Mouse (Mus musculus): ENCODE measurements around the gene Gtf2i. TPM values are rescaled to one million over a fixed set of nuclear protein-coding genes. Genes with fewer than 3 reads are reported as not detected.

The Gtf2i gene
- total RNA-seq, 1 experiment = 64.3 TPM

GRCm38 (mm10) chr5:134271421-134271820, 43.1 kb downstream of the Gtf2i start:
- TF ChIP-seq ZNF384 (IDR thresholded peaks at IDR 0.05; ENCODE audit: low read depth, low read length) (no peak), ZC3H11A (IDR thresholded peaks at IDR 0.05; ENCODE audit: borderline replicate concordance, low read depth, low read length) (no peak), MAFK (IDR thresholded peaks at IDR 0.05; ENCODE audit: insufficient read depth, low read depth, low read length) (no peak), HCFC1 (IDR thresholded peaks at IDR 0.05; ENCODE audit: borderline replicate concordance, insufficient read depth, low read length) (no peak), CHD2 (IDR thresholded peaks at IDR 0.05; ENCODE audit: low read depth, low read length) (no peak)
- Histone ChIP-seq H3K9ac (ENCODE audit: insufficient read depth, low read depth, low read length, poor library complexity, severe bottlenecking) (no peak overlapping the region), H3K4me1 (ENCODE audit: control insufficient read depth in 2 of 2, insufficient read depth in 2 of 2, low read length in 2 of 2, poor library complexity in 1 of 2) (peaks cover 4 to 11% of the 10 kb centered on the region in 2 experiments), H3K36me3 (ENCODE audit: control insufficient read depth, insufficient read depth, low read length, poor library complexity, severe bottlenecking) (peaks cover 47% of the 10 kb centered on the region), H3K9me3 (ENCODE audit: control insufficient read depth, insufficient read depth, low read depth, low read length) (no peaks in the 10 kb centered on the region), H3K4me3 (ENCODE audit: insufficient read depth in 1 of 2, low read depth in 1 of 2, low read length in 2 of 2, poor library complexity in 1 of 2, severe bottlenecking in 1 of 2) (no peak overlapping the region), H3K27ac (ENCODE audit: insufficient read depth, low read depth, low read length, poor library complexity, severe bottlenecking) (no peak overlapping the region)
- in situ Hi-C loops (cut with MboI; ENCODE audit: low sequenced_read_pairs in 2 of 2, unreplicated experiment in 2 of 2) = no loop called here
- no peak for DNase-seq (ENCODE audit: low read depth, low spot score)

- no peak for DNase-seq (ENCODE audit: low read depth, low spot score)
- Histone ChIP-seq H3K9ac (ENCODE audit: insufficient read depth, low read depth, low read length, poor library complexity, severe bottlenecking) (no peak overlapping the region), H3K4me1 (ENCODE audit: control insufficient read depth in 2 of 2, insufficient read depth in 2 of 2, low read length in 2 of 2, poor library complexity in 1 of 2) (peaks cover 0 to 10% of the 10 kb centered on the region in 2 experiments; a peak in 3 of 4 replicates), H3K9me3 (ENCODE audit: control insufficient read depth, insufficient read depth, low read depth, low read length) (no peaks in the 10 kb centered on the region), H3K36me3 (ENCODE audit: control insufficient read depth, insufficient read depth, low read length, poor library complexity, severe bottlenecking) (peaks cover 49% of the 10 kb centered on the region), H3K4me3 (ENCODE audit: insufficient read depth in 1 of 2, low read depth in 1 of 2, low read length in 2 of 2, poor library complexity in 1 of 2, severe bottlenecking in 1 of 2) (no peak overlapping the region), H3K27ac (ENCODE audit: insufficient read depth, low read depth, low read length, poor library complexity, severe bottlenecking) (no peak overlapping the region)
- TF ChIP-seq ZC3H11A (IDR thresholded peaks at IDR 0.05; ENCODE audit: borderline replicate concordance, low read depth, low read length) (no peak), HCFC1 (IDR thresholded peaks at IDR 0.05; ENCODE audit: borderline replicate concordance, insufficient read depth, low read length) (no peak), CHD2 (IDR thresholded peaks at IDR 0.05; ENCODE audit: low read depth, low read length) (no peak), MAFK (IDR thresholded peaks at IDR 0.05; ENCODE audit: insufficient read depth, low read depth, low read length) (no peak), ZNF384 (IDR thresholded peaks at IDR 0.05; ENCODE audit: low read depth, low read length) (no peak)
- in situ Hi-C loops (cut with MboI; ENCODE audit: low sequenced_read_pairs in 2 of 2, unreplicated experiment in 2 of 2) = no loop called here
These were observed 44.0 kb downstream of the Gtf2i start for GRCm38 (mm10) chr5:134270566-134270965.

GRCm38 (mm10) chr5:134269751-134270150, 44.8 kb downstream of the Gtf2i start:
- Histone ChIP-seq H3K4me1 (ENCODE audit: control insufficient read depth in 2 of 2, insufficient read depth in 2 of 2, low read length in 2 of 2, poor library complexity in 1 of 2) (peaks cover 0 to 10% of the 10 kb centered on the region in 2 experiments; a peak in 3 of 4 replicates), H3K36me3 (ENCODE audit: control insufficient read depth, insufficient read depth, low read length, poor library complexity, severe bottlenecking) (peaks cover 50% of the 10 kb centered on the region), H3K4me3 (ENCODE audit: insufficient read depth in 1 of 2, low read depth in 1 of 2, low read length in 2 of 2, poor library complexity in 1 of 2, severe bottlenecking in 1 of 2) (no peak overlapping the region), H3K27ac (ENCODE audit: insufficient read depth, low read depth, low read length, poor library complexity, severe bottlenecking) (no peak overlapping the region), H3K9ac (ENCODE audit: insufficient read depth, low read depth, low read length, poor library complexity, severe bottlenecking) (no peak overlapping the region), H3K9me3 (ENCODE audit: control insufficient read depth, insufficient read depth, low read depth, low read length) (no peaks in the 10 kb centered on the region)
- no peak for TF ChIP-seq HCFC1 (IDR thresholded peaks at IDR 0.05; ENCODE audit: borderline replicate concordance, insufficient read depth, low read length)
- no peak for TF ChIP-seq MAFK (IDR thresholded peaks at IDR 0.05; ENCODE audit: insufficient read depth, low read depth, low read length)
- no peak for TF ChIP-seq CHD2 (IDR thresholded peaks at IDR 0.05; ENCODE audit: low read depth, low read length)
- TF ChIP-seq ZNF384 (IDR thresholded peaks at IDR 0.05; ENCODE audit: low read depth, low read length) = no peak
- TF ChIP-seq ZC3H11A (IDR thresholded peaks at IDR 0.05; ENCODE audit: borderline replicate concordance, low read depth, low read length) = no peak
- in situ Hi-C loops (cut with MboI; ENCODE audit: low sequenced_read_pairs in 2 of 2, unreplicated experiment in 2 of 2) = no loop called here
- DNase-seq (ENCODE audit: low read depth, low spot score) = no peak

- peaks cover 52% of the 10 kb centered on the region for H3K36me3 ChIP-seq (ENCODE audit: control insufficient read depth, insufficient read depth, low read length, poor library complexity, severe bottlenecking)
- no peak overlapping the region for H3K9ac ChIP-seq (ENCODE audit: insufficient read depth, low read depth, low read length, poor library complexity, severe bottlenecking)
- no peak for TF ChIP-seq ZC3H11A (IDR thresholded peaks at IDR 0.05; ENCODE audit: borderline replicate concordance, low read depth, low read length)
- no peak for TF ChIP-seq ZNF384 (IDR thresholded peaks at IDR 0.05; ENCODE audit: low read depth, low read length)
- no peak for TF ChIP-seq MAFK (IDR thresholded peaks at IDR 0.05; ENCODE audit: insufficient read depth, low read depth, low read length)
- no peak for TF ChIP-seq CHD2 (IDR thresholded peaks at IDR 0.05; ENCODE audit: low read depth, low read length)
- no peak for TF ChIP-seq HCFC1 (IDR thresholded peaks at IDR 0.05; ENCODE audit: borderline replicate concordance, insufficient read depth, low read length)
- H3K4me1 ChIP-seq (ENCODE audit: control insufficient read depth in 2 of 2, insufficient read depth in 2 of 2, low read length in 2 of 2, poor library complexity in 1 of 2) = peaks cover 0 to 10% of the 10 kb centered on the region in 2 experiments; a peak in 3 of 4 replicates
- H3K4me3 ChIP-seq (ENCODE audit: insufficient read depth in 1 of 2, low read depth in 1 of 2, low read length in 2 of 2, poor library complexity in 1 of 2, severe bottlenecking in 1 of 2) = no peak overlapping the region
- in situ Hi-C loops (cut with MboI; ENCODE audit: low sequenced_read_pairs in 2 of 2, unreplicated experiment in 2 of 2) = no loop called here
- no peaks in the 10 kb centered on the region for H3K9me3 ChIP-seq (ENCODE audit: control insufficient read depth, insufficient read depth, low read depth, low read length)
- no peak for DNase-seq (ENCODE audit: low read depth, low spot score)
- H3K27ac ChIP-seq (ENCODE audit: insufficient read depth, low read depth, low read length, poor library complexity, severe bottlenecking) = no peak overlapping the region
These were observed 45.8 kb downstream of the Gtf2i start for GRCm38 (mm10) chr5:134268751-134269150.

Data from ES-E14 (cell line).